Mouse (Mus musculus): ENCODE measurements at regions not wholly inside any gene's neighbourhood (a gene's known extent, or its start where the extent isn't known, plus 50 kb on each side); places are given as distances from the start of the nearest gene placed in this dataset.
A peak's percentile ranks its signal among the peaks of the same experiment; 100 is the strongest.

- ATAC-seq (ENCODE audit: low FRiP score, low read depth) (no peak), DNase-seq (ENCODE audit: low spot score) (no peak)
- Histone ChIP-seq H3K4me1 (ENCODE audit: control insufficient read depth, insufficient read depth, low read length) (no peaks in the 10 kb centered on the region), H3K4me3 (replicated peaks; ENCODE audit: low read length) (no peak overlapping the region), H3K9me3 (ENCODE audit: control insufficient read depth, low read length) (no peaks in the 10 kb centered on the region), H3K4me2 (replicated peaks; ENCODE audit: low read depth, low read length, severe bottlenecking) (no peak overlapping the region), H3K27me3 (ENCODE audit: control insufficient read depth, insufficient read depth, low read length) (no peaks in the 10 kb centered on the region), H3K36me3 (ENCODE audit: control insufficient read depth, insufficient read depth, low read length) (no peaks in the 10 kb centered on the region), H3K27ac (replicated peaks; ENCODE audit: low read depth, low read length) (no peak overlapping the region), H3K9ac (ENCODE audit: low read depth, low read length, severe bottlenecking) (no peak overlapping the region)
- WGBS: 82% methylated on average over 3 of the region's 3 CpGs
- no peak for TF ChIP-seq POLR2A (IDR thresholded peaks at IDR 0.05; ENCODE audit: borderline replicate concordance, extremely low read depth, insufficient read depth, insufficient read length)
Measured at GRCm38 (mm10) chr8:7024336-7024735, 1636.7 kb downstream of the Efnb2 start.

- H3K27ac ChIP-seq (replicated peaks; ENCODE audit: low read depth, low read length): no peak overlapping the region
- H3K9ac ChIP-seq (ENCODE audit: low read depth, low read length, severe bottlenecking): no peak overlapping the region
- ATAC-seq (ENCODE audit: low FRiP score, low read depth) (peak; percentile 41; the same call in 1 of the 2 replicates), DNase-seq (ENCODE audit: low spot score) (peak; percentile 28)
- H3K9me3 ChIP-seq (ENCODE audit: control insufficient read depth, low read length): no peaks in the 10 kb centered on the region
- TF ChIP-seq POLR2A (IDR thresholded peaks at IDR 0.05; ENCODE audit: borderline replicate concordance, extremely low read depth, insufficient read depth, insufficient read length): no peak
- H3K4me3 ChIP-seq (replicated peaks; ENCODE audit: low read length): no peak overlapping the region
- H3K36me3 ChIP-seq (ENCODE audit: control insufficient read depth, insufficient read depth, low read length): no peaks in the 10 kb centered on the region
- 22% methylated on average over 5 of the region's 5 CpGs for WGBS
- no peak overlapping the region for H3K4me2 ChIP-seq (replicated peaks; ENCODE audit: low read depth, low read length, severe bottlenecking)
- no peaks in the 10 kb centered on the region for H3K27me3 ChIP-seq (ENCODE audit: control insufficient read depth, insufficient read depth, low read length)
- no peaks in the 10 kb centered on the region for H3K4me1 ChIP-seq (ENCODE audit: control insufficient read depth, insufficient read depth, low read length)
Measured at GRCm38 (mm10) chr8:7011881-7012280, 1649.2 kb downstream of the Efnb2 start.

- DNase-seq (ENCODE audit: low spot score) (no peak), ATAC-seq (ENCODE audit: low FRiP score, low read depth) (no peak)
- no peak for TF ChIP-seq POLR2A (IDR thresholded peaks at IDR 0.05; ENCODE audit: borderline replicate concordance, extremely low read depth, insufficient read depth, insufficient read length)
- H3K36me3 ChIP-seq (ENCODE audit: control insufficient read depth, insufficient read depth, low read length): no peaks in the 10 kb centered on the region
- no peaks in the 10 kb centered on the region for H3K4me1 ChIP-seq (ENCODE audit: control insufficient read depth, insufficient read depth, low read length)
- H3K27ac ChIP-seq (replicated peaks; ENCODE audit: low read depth, low read length): no peak overlapping the region
- no peak overlapping the region for H3K4me2 ChIP-seq (replicated peaks; ENCODE audit: low read depth, low read length, severe bottlenecking)
- 88% methylated on average over 2 of the region's 2 CpGs for WGBS
- H3K9ac ChIP-seq (ENCODE audit: low read depth, low read length, severe bottlenecking): no peak overlapping the region
- no peak overlapping the region for H3K4me3 ChIP-seq (replicated peaks; ENCODE audit: low read length)
- H3K27me3 ChIP-seq (ENCODE audit: control insufficient read depth, insufficient read depth, low read length): no peaks in the 10 kb centered on the region
- H3K9me3 ChIP-seq (ENCODE audit: control insufficient read depth, low read length): no peaks in the 10 kb centered on the region
Measured at GRCm38 (mm10) chr8:6991516-6991915, 1669.5 kb downstream of the Efnb2 start.

DNA sequence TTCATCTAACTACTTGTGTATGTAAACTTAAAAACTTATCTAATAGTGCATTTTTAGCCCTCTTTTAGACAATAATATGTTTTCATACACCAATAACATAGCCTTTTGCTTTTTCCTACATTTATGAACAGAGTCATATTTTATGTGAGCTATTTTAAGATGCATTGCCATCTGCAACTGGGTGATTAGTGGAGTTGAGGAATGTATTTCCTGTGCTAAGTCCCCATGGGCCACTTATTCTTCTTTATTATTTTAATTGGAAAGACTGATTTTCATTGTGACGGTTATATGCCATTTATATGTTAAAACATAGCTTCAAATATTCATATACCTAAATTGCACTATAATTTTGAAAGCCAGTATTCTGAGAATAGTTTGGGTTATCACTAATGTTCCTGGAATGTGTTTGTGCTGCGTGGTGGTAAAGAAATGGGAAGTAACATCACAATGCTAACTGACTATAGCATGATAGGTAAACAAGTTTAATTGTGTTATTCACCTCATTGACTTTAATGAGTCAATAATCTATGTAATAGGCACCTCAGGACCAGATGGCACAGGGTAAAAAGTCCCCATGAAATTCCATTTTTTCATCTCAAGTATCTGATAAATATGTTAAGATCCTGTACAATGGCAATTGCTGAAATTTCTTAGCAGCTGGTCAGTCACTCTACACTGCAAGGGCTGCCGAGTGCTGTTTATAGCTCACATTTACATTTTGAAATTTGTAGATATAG, 1671.5 kb downstream of the Efnb2 start:
- no peak for TF ChIP-seq POLR2A (IDR thresholded peaks at IDR 0.05; ENCODE audit: borderline replicate concordance, extremely low read depth, insufficient read depth, insufficient read length)
- no peak overlapping the region for H3K4me2 ChIP-seq (replicated peaks; ENCODE audit: low read depth, low read length, severe bottlenecking)

GRCm38 (mm10) chr8:6973961-6974360, 1687.1 kb downstream of the Efnb2 start:
- Histone ChIP-seq H3K4me1 (ENCODE audit: control insufficient read depth, insufficient read depth, low read length) (no peaks in the 10 kb centered on the region), H3K27ac (replicated peaks; ENCODE audit: low read depth, low read length) (no peak overlapping the region), H3K9me3 (ENCODE audit: control insufficient read depth, low read length) (no peaks in the 10 kb centered on the region), H3K4me2 (replicated peaks; ENCODE audit: low read depth, low read length, severe bottlenecking) (no peak overlapping the region), H3K9ac (ENCODE audit: low read depth, low read length, severe bottlenecking) (no peak overlapping the region), H3K27me3 (ENCODE audit: control insufficient read depth, insufficient read depth, low read length) (no peaks in the 10 kb centered on the region), H3K4me3 (replicated peaks; ENCODE audit: low read length) (no peak overlapping the region), H3K36me3 (ENCODE audit: control insufficient read depth, insufficient read depth, low read length) (no peaks in the 10 kb centered on the region)
- ATAC-seq (ENCODE audit: low FRiP score, low read depth): no peak
- no peak for DNase-seq (ENCODE audit: low spot score)
- no peak for TF ChIP-seq POLR2A (IDR thresholded peaks at IDR 0.05; ENCODE audit: borderline replicate concordance, extremely low read depth, insufficient read depth, insufficient read length)

More for the DNA sequence above, 1671.5 kb downstream of the Efnb2 start:
- Histone ChIP-seq H3K27me3 (ENCODE audit: control insufficient read depth, insufficient read depth, low read length) (no peaks in the 10 kb centered on the region), H3K27ac (replicated peaks; ENCODE audit: low read depth, low read length) (no peak overlapping the region), H3K4me3 (replicated peaks; ENCODE audit: low read length) (no peak overlapping the region), H3K9me3 (ENCODE audit: control insufficient read depth, low read length) (no peaks in the 10 kb centered on the region), H3K9ac (ENCODE audit: low read depth, low read length, severe bottlenecking) (no peak overlapping the region), H3K4me1 (ENCODE audit: control insufficient read depth, insufficient read depth, low read length) (no peaks in the 10 kb centered on the region), H3K36me3 (ENCODE audit: control insufficient read depth, insufficient read depth, low read length) (no peaks in the 10 kb centered on the region)
- 61% methylated on average over 3 of the region's 3 CpGs for WGBS
- no peak for ATAC-seq (ENCODE audit: low FRiP score, low read depth)
- no peak for DNase-seq (ENCODE audit: low spot score)

Measured in limb, embryonic 14.5 days (tissue).